Mouse (Mus musculus): ENCODE data around the gene H2afb1. TPM values are rescaled to one million over a fixed set of nuclear protein-coding genes. Genes with fewer than 3 reads are reported as not detected.
"Not testable (repeated sequence)": the region's sequence is repeated elsewhere in the genome, so short reads cannot be mapped to it uniquely, and the experiment has no call there.

H2afb1 gene
- not detected in 2 replicates for polyA plus RNA-seq (2012; ENCODE audit: insufficient read depth, low replicate concordance)

DNA sequence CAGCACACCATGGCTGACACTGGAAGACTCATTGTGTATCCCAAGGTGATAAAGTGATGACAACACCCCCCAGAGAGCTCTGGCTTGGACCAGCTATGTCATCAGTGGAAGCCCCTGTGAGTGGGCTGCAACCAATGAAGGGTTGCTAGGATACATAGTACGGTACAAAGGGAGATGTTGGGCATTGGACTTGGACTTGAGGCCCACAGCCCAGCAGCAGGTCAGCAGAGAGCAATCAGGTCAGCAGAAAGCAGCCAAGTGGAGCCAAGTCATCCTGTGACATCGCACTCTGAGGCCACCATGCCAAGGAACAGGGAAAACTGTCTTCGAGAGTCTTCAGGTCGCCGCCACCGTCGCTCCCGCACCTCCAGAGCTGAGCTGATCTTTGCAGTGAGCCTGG is at the start of gene H2afb1:
TSS of gene H2afb1 (plus strand) at position 301 of the 400 bp plus-strand sequence.
- not testable (repeated sequence) for H3K4me3 ChIP-seq (replicated peaks); H3K4me1 ChIP-seq; H3K9me3 ChIP-seq; H3K27me3 ChIP-seq (replicated peaks); H3K36me3 ChIP-seq (replicated peaks; ENCODE audit: low read length)

DNA sequence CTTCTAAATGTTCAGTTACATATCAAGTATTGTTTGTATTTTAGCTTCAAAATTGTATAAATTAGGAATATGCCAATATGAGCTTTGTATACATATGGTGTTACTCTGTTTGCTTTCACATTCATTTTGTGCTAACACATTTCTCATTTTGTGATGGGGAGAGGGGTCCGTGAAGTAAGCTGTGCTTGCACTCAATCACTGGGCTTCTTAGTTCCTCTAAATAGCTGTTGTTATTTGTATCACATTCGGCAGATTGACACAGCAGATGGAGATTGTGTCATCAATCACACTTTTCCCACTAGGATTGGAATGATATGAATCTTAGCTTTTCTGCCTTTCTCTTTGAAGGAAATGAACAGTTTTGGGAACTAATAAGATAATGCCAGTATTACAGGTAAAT is 21.5 kb downstream of the H2afb1 start:
- H3K9me3 ChIP-seq, result no peaks in the 10 kb centered on the region
- no peaks in the 10 kb centered on the region for H3K4me1 ChIP-seq
- TF ChIP-seq FLI1 (IDR thresholded peaks at IDR 0.05; ENCODE audit: low read length) (no peak), GATA1 (IDR thresholded peaks at IDR 0.05; ENCODE audit: borderline replicate concordance, low read length) (no peak)
- no peak overlapping the region for H3K4me3 ChIP-seq (replicated peaks)
- no peaks in the 10 kb centered on the region for H3K36me3 ChIP-seq (replicated peaks; ENCODE audit: low read length)
- H3K27me3 ChIP-seq (replicated peaks), result no peaks in the 10 kb centered on the region
